Mouse (Mus musculus) CH12.LX (cell line): ENCODE data around the gene Ethe1. TPM values are rescaled to one million over a fixed set of nuclear protein-coding genes. Genes with fewer than 3 reads are reported as not detected.
"Not testable (repeated sequence)": the region's sequence is repeated elsewhere in the genome, so short reads cannot be mapped to it uniquely, and the experiment has no call there.

Experiments
- DNase-seq: peaks from one replicate; pipeline ENCODE4 v3.0.0-alpha.2; 2013; ENCODE audit errors: extremely low read depth
- H3K27ac ChIP-seq: 2 replicates; pipeline ENCODE4 v1.5.1; 2012; ENCODE audit warnings: low read depth, mild to moderate bottlenecking, control low read depth, moderate library complexity; ENCODE audit not compliant: insufficient read depth
- H3K27me3 ChIP-seq: replicated peaks from 2 replicates; pipeline ENCODE3; 2012; ENCODE audit warnings: inconsistent platforms
- H3K36me3 ChIP-seq, 2 experiments: replicated peaks in 1 of 2; 2 replicates each; pipeline versions ENCODE3 to v1.6.1; 2012; ENCODE audit warnings: inconsistent platforms in 1 of 2, low read length in 1 of 2, mild to moderate bottlenecking in 1 of 2, mixed read lengths in 1 of 2, moderate library complexity in 1 of 2; ENCODE audit not compliant: control insufficient read depth in 1 of 2, insufficient read depth in 1 of 2
- H3K4me1 ChIP-seq, 2 experiments: 2 replicates each; pipeline ENCODE4 v1.6.1; 2012; ENCODE audit warnings: inconsistent platforms in 1 of 2, moderate library complexity in 1 of 2; ENCODE audit not compliant: insufficient read depth in 2 of 2, control insufficient read depth in 1 of 2
- H3K4me2 ChIP-seq: 2 replicates; pipeline ENCODE4 v1.6.1; 2012; ENCODE audit warnings: low read depth, mild to moderate bottlenecking, control low read depth; ENCODE audit not compliant: poor library complexity, insufficient read depth, severe bottlenecking
- H3K4me3 ChIP-seq, 3 experiments: fragments of 150-350 bp in 1 of 3; sonication (generic) in 1 of 3; replicated peaks in 1 of 3; 2 replicates each; pipeline versions ENCODE3 to v1.5.1; 2011 to 2012; ENCODE audit warnings: low read depth in 2 of 3, low read length in 2 of 3, mild to moderate bottlenecking in 2 of 3, moderate library complexity in 2 of 3, control low read depth in 1 of 3, improper control_type of control experiment in 1 of 3, inconsistent platforms in 1 of 3, mixed read lengths in 1 of 3; ENCODE audit not compliant: poor library complexity in 1 of 3
- H3K79me2 ChIP-seq: replicated peaks from 2 replicates; pipeline ENCODE4 v1.6.1; 2012; ENCODE audit warnings: mild to moderate bottlenecking, moderate library complexity; ENCODE audit not compliant: control insufficient read depth, poor library complexity, insufficient read depth, severe bottlenecking; ENCODE audit errors: extremely low read depth
- H3K9ac ChIP-seq: 2 replicates; pipeline ENCODE4 v1.6.1; 2012; ENCODE audit warnings: low read depth, mild to moderate bottlenecking, control low read depth, moderate library complexity; ENCODE audit not compliant: insufficient read depth
- H3K9me3 ChIP-seq: replicated peaks from 2 replicates; pipeline ENCODE3; 2012; ENCODE audit warnings: low read length, inconsistent platforms, mixed read lengths
- CHD1 ChIP-seq: IDR thresholded peaks from 2 replicates; pipeline ENCODE4 v1.6.1; 2012; ENCODE audit warnings: low read depth, low read length, improper control_type of control experiment, inconsistent platforms
- CTCF ChIP-seq, 2 experiments: IDR thresholded peaks in 1 of 2; conservative IDR thresholded peaks in 1 of 2; 2 replicates each; pipeline ENCODE4 v1.5.1; 2011 to 2012; ENCODE audit warnings: low read depth in 2 of 2, low read length in 2 of 2, improper control_type of control experiment in 1 of 2, inconsistent platforms in 1 of 2, mild to moderate bottlenecking in 1 of 2, moderate library complexity in 1 of 2
- EP300 ChIP-seq: IDR thresholded peaks from 2 replicates; pipeline ENCODE4 v1.6.1; 2011; ENCODE audit warnings: low read length, improper control_type of control experiment
- ETS1 ChIP-seq: conservative IDR thresholded peaks from 2 replicates; pipeline ENCODE4 v1.6.1; 2012; ENCODE audit warnings: low read depth, mild to moderate bottlenecking, inconsistent platforms, low read length, improper control_type of control experiment, moderate library complexity
- KAT2A ChIP-seq: IDR thresholded peaks from 2 replicates; pipeline ENCODE4 v1.6.1; 2012; ENCODE audit warnings: low read length, improper control_type of control experiment, inconsistent platforms; ENCODE audit not compliant: insufficient replicate concordance
- MAZ ChIP-seq: IDR thresholded peaks from 2 replicates; pipeline ENCODE4 v1.6.1; 2012; ENCODE audit warnings: low read depth, mild to moderate bottlenecking, inconsistent platforms, low read length, improper control_type of control experiment, moderate library complexity
- MXI1 ChIP-seq: IDR thresholded peaks from 2 replicates; pipeline ENCODE4 v1.6.1; 2011; ENCODE audit warnings: mild to moderate bottlenecking, low read depth, low read length, improper control_type of control experiment
- RAD21 ChIP-seq: IDR thresholded peaks from 2 replicates; pipeline ENCODE4 v1.6.1; 2011; ENCODE audit warnings: low read depth, mild to moderate bottlenecking, low read length, improper control_type of control experiment, moderate library complexity
- RCOR1 ChIP-seq: conservative IDR thresholded peaks from 2 replicates; pipeline ENCODE4 v1.6.1; 2012; ENCODE audit warnings: low read depth, mild to moderate bottlenecking, inconsistent platforms, low read length, improper control_type of control experiment
- SMC3 ChIP-seq: IDR thresholded peaks from 2 replicates; pipeline ENCODE4 v1.6.1; 2011; ENCODE audit warnings: low read depth, low read length, improper control_type of control experiment
- TBP ChIP-seq: conservative IDR thresholded peaks from 2 replicates; pipeline ENCODE4 v1.6.1; 2011; ENCODE audit warnings: low read depth, low read length, improper control_type of control experiment
- USF1 ChIP-seq: IDR thresholded peaks from 2 replicates; pipeline ENCODE4 v1.6.1; 2014; ENCODE audit warnings: low read depth, mild to moderate bottlenecking, inconsistent platforms, low read length, improper control_type of control experiment
- USF2 ChIP-seq: conservative IDR thresholded peaks from 2 replicates; pipeline ENCODE4 v1.6.1; 2011; ENCODE audit warnings: low read depth, low read length, improper control_type of control experiment
- ZC3H11A ChIP-seq: IDR thresholded peaks from 2 replicates; pipeline ENCODE4 v1.6.1; 2012; ENCODE audit warnings: low read depth, mild to moderate bottlenecking, inconsistent platforms, low read length, improper control_type of control experiment
- ZMIZ1 ChIP-seq: IDR thresholded peaks from 2 replicates; pipeline ENCODE4 v1.6.1; 2012; ENCODE audit warnings: low read depth, mild to moderate bottlenecking, inconsistent platforms, low read length, improper control_type of control experiment
- dilution Hi-C: fragments of 300-500 bp; cut with MboI; formaldehyde crosslinking; loops from 2 replicates; pipeline ENCODE4 v1.14.3; 2020; ENCODE audit warnings: low sequenced_read_pairs; ENCODE audit not compliant: extremely low pct_unique_long_range_greater_than_20kb, extremely low pct_ligation_motif_present
- in situ Hi-C: fragments of 300-500 bp; cut with MboI; formaldehyde crosslinking; loops from 3 replicates; pipeline ENCODE4 v1.14.3; 2019; ENCODE audit warnings: low sequenced_read_pairs, low pct_ligation_motif_present, low pct_unique_long_range_greater_than_20kb, mixed read lengths
- polyA plus RNA-seq: library from polyadenylated mRNA; unstranded; fragments of >175 nt; gene quantifications from 2 replicates; pipeline ENCODE4 v1.2.1, GENCODE M21; 2012; ENCODE audit warnings: low read depth; ENCODE audit not compliant: insufficient read length
- total RNA-seq, 2 experiments: library from RNA; depleted of rRNA; stranded (reverse); fragments of 300-350 nt in 1 of 2; fragments of >200 nt in 1 of 2; gene quantifications; 2 replicates each; pipeline ENCODE4 v1.2.3; 2012 to 2014

The Ethe1 gene
- total and polyA plus RNA-seq, 3 experiments: 22.8 to 32.0 (median 24.1) TPM

DNA sequence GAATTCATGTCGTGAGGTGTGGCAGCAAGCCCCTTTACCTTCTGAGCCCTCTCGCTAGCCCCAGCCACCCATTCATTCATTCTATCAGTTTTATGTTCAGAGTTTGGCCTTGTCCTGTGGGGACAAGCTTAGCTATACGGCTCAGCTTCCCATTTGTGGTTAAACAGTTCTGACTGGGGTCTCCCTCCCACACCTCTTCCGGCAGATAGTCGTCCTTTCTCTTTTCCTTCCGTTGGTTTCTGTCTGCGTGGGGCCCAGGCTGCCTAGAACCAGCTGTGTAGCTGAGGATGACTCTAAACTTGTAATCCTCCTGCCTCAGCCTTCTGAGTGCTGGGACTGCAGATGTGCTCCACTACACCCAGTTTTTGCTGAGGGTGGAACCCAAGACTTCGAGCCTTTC, 30.4 kb downstream of the Ethe1 start:
- no peak overlapping the region for H3K4me2 ChIP-seq
- no peak overlapping the region for H3K9ac ChIP-seq
- in situ Hi-C loops (no loop called here), dilution Hi-C loops (no loop called here)
- no peaks in the 10 kb centered on the region for H3K27me3 ChIP-seq
- peaks cover 10 to 47% of the 10 kb centered on the region in 2 experiments for H3K36me3 ChIP-seq
- H3K79me2 ChIP-seq: no peaks in the 10 kb centered on the region
- H3K9me3 ChIP-seq: peaks cover 9% of the 10 kb centered on the region
- H3K4me3 ChIP-seq: no peak overlapping the region
- peaks cover 0 to 17% of the 10 kb centered on the region in 2 experiments; a peak in 2 of 4 replicates for H3K4me1 ChIP-seq
- TF ChIP-seq USF1 (no peak), EP300 (no peak), RAD21 (no peak)
- TF ChIP-seq, all 38 proteins: peak for 0
- H3K27ac ChIP-seq: no peak overlapping the region
- no peak for DNase-seq

DNA sequence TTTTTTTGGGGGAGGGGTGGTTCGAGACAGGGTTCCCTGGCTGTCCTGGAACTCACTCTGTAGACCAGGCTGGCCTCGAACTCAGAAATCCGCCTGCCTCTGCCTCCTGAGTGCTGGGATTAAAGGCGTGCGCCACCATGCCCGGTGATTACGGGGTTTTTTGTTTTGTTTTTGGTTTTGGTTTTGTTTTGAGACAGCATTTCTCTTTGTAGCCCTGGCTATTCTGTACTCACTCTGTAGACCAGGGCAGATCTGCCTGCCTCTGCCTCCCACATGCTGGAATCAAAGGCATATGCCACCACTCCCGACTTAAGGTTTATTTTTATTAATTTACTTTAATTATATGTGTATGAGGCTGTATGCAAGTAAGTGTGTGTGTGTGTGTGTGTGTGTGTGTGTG, 31.0 kb downstream of the Ethe1 start:
- in situ Hi-C loops, H3K9ac ChIP-seq, DNase-seq, H3K27me3 ChIP-seq, dilution Hi-C loops, H3K4me3 ChIP-seq, H3K4me2 ChIP-seq, H3K79me2 ChIP-seq, H3K27ac ChIP-seq: not testable (repeated sequence)
- Histone ChIP-seq H3K9me3 (peaks cover 12% of the 10 kb centered on the region), H3K36me3 (peaks cover 10 to 49% of the 10 kb centered on the region in 2 experiments), H3K4me1 (peaks cover 0 to 17% of the 10 kb centered on the region in 2 experiments; a peak in 2 of 4 replicates)

GRCm38 (mm10) chr7:24619671-24620397, 32.5 kb downstream of the Ethe1 start:
- Histone ChIP-seq H3K4me2 (no peak overlapping the region), H3K36me3 (peaks cover 10 to 58% of the 10 kb centered on the region in 2 experiments), H3K27me3 (no peaks in the 10 kb centered on the region), H3K4me3 (no peak overlapping the region), H3K79me2 (no peaks in the 10 kb centered on the region), H3K9ac (no peak overlapping the region), H3K27ac (no peak overlapping the region), H3K9me3 (peaks cover 12% of the 10 kb centered on the region), H3K4me1 (peaks cover 0 to 17% of the 10 kb centered on the region in 2 experiments; a peak in 2 of 4 replicates)
- TF ChIP-seq MXI1 (no peak), MAZ (no peak), EP300 (no peak), ETS1 (no peak), USF2 (no peak), CHD1 (no peak), ZMIZ1 (no peak), SMC3 (no peak), RCOR1 (no peak), CTCF (conservative IDR thresholded peaks at IDR 0.05 in 1 of 2, IDR thresholded peaks at IDR 0.05 in 1 of 2; ENCODE audit: low read depth in 2 of 2, low read length in 2 of 2) (no peak), ZC3H11A (no peak), KAT2A (no peak), TBP (no peak)
- in situ Hi-C loops (no loop called here), dilution Hi-C loops (no loop called here)
- DNase-seq: no peak
